Mouse (Mus musculus) right cerebral cortex, adult 18-20 months (tissue): ENCODE results near the gene Cog7.

ENCODE experiments used
- DNase-seq: peaks from one replicate; pipeline ENCODE4 v3.0.0; 2022; ENCODE audit warnings: mixed read lengths

Gene Cog7

DNA sequence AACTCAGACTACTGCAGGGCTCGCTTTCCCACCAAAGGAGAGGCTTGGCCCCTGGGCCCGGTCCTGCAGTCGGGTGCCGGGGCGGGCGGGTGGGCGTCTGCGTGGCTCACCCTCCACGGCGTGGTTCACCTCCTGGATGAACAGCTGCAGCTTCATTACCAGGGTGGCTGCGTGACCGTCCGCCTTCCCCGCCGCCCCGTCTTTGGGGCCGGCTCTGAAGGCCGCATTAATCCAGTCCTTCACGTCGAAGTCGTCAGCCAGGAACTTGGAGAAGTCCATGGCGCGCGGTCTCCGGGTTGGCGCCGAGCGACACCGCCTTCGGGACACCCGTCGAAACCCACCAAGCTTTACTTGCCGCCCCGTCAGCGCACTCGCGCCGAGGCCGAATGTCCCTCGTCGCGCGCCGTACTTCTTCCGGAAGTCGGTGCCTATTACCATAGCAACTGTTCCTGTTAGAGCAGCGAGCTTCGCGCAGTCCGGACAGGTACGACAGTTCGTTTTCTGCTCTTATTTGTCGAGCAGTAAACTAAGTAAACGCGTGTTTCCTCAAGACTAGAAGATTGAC is at the start of gene Cog7:
Cog7 (minus strand) TSS at position 405 of the 565 bp plus-strand sequence.
- peak; percentile 95 for DNase-seq

- no peak for DNase-seq
These were observed 40.6 kb upstream of the Cog7 start for GRCm38 (mm10) chr7:122022131-122022530.

- peak; percentile 88 for DNase-seq
These were observed 39.3 kb upstream of the Cog7 start, which contains the start of gene Gga2 for GRCm38 (mm10) chr7:122020667-122021354. Gga2 (minus strand) TSS chr7:122021222.

GRCm38 (mm10) chr7:122020273-122020666 is 38.8 kb upstream of the Cog7 start:
- DNase-seq, result no peak

DNA sequence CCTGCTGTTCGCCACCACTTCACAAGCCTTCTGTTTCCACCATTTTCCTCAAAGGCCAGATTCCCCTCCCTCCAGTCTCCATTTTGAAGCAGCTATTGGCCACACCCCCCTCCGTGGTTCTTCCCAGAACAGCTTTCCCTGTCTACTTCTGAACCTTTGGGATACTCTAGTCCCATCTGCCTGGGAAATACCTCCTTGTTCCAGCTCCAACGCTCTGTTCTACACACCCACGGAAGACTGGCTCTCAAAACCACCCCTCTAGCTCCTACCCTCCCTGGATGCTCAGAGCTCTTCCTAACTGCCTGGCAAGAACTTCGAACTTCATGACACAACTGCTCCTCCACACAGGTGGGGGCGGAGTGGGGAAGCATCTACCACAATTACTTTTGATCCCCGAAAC is 37.5 kb upstream of the Cog7 start:
- peak; percentile 70 for DNase-seq

DNA sequence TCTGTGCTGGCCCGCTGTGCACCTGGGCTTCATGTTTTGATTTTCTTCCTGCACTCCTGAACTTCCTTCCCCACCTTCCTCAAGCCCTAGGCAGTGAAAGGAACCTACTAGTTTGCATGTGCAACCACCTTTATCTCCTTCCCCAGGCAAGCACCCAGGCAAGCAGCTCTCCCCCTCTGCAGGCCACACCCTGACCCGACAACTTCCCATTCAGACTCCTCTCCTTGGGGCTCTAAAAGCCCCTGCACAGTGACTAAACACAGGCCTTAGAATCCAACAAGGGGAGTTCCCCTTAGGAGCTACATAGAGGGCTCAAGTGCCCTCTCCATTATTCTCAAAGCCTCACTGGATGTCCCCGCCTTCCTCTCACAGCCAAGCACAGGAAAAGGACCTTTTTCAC is 36.7 kb upstream of the Cog7 start:
- no peak for DNase-seq

DNA sequence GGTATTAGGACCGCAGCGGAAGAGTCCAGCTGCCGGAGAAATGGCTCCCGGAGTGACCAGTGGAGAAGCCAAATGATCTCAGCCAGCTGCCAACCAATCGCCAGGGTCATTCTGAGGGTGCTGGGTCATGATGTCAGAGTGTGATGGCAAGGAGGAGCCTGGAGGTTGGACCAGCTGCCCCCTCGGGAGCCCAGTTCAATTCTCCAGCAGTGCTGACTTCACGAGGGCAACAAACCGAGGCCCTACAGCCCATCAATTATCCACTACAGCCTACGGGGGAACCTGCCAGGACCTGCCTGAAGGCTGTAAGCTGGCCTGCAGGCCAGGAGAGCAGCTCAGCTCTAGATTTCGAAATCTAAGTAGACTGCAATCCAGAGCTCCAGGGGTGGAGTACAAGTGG is 34.2 kb upstream of the Cog7 start:
- no peak for DNase-seq

DNA sequence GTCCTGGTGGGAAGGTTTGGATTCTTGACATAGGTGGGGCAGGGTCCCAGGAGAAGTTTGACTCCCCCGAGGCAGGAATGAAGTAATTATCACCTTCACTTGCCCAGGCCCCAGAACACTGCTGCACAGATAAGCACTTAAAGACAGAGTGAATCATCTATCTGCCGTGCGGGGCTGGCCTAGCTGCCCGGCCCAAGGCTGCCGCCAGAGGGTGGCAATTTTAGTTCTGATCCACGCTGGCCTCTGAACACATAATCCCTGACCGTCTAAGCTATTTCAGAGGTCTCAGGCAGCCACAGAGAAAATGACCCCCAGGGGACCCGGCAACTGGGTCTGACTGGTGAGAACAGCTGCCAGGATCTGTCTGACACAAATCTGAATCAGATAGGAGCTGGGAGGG is 33.6 kb upstream of the Cog7 start:
- no peak for DNase-seq

- DNase-seq, result no peak
These were observed 31.4 kb upstream of the Cog7 start for GRCm38 (mm10) chr7:122012949-122013348.

- DNase-seq, result no peak
These were observed 30.9 kb upstream of the Cog7 start for GRCm38 (mm10) chr7:122012370-122012769.

- DNase-seq, result no peak
These were observed 18.9 kb upstream of the Cog7 start for GRCm38 (mm10) chr7:122000396-122000795.

- no peak for DNase-seq
These were observed 14.4 kb upstream of the Cog7 start for GRCm38 (mm10) chr7:121995961-121996360.

- DNase-seq, result peak; percentile 51
These were observed 6.5 kb downstream of the Cog7 start for GRCm38 (mm10) chr7:121975031-121975430.

- DNase-seq, result no peak
These were observed 9.8 kb downstream of the Cog7 start for GRCm38 (mm10) chr7:121971698-121972097.

DNA sequence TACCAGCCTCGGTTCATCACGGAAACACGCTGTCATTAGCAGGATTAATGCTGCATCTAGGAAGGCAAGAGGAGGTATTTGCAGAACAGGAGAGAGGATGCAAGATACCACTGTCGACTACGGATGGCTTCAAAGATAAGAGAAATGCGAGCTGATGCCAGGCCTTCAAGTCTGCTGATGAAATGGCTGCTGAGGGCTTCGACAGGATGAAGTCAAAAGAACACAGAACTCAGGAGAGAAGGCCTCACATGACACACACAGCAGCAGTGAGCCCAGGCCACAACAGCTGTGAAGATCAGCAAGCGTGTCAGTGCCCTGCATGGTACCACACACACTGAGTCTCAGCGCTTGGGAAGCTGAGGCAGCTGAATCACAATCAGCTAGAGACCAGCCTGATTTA is 11.3 kb downstream of the Cog7 start:
- no peak for DNase-seq

DNA sequence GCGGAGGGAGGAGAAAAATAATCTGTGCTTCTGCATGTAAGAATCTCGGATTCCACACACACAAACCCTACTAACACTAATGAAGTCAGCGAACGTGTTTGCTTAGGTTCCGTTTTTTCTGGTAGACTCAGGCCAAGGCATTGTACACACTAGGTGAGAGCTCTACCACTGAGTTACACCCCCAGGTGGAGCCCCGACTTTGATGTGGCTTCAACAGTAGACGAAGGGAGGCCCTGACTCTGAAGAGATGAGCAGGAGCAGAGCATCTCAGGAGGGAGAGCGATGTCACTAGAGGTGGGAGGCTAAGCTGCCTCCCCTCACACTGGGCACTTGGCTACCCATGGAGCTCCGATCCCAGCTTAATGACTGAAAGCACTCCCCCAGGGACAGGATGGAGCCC is 12.7 kb downstream of the Cog7 start:
- DNase-seq, result no peak

- DNase-seq, result no peak
These were observed 13.3 kb downstream of the Cog7 start for GRCm38 (mm10) chr7:121968242-121968641.

- no peak for DNase-seq
These were observed 15.3 kb downstream of the Cog7 start for GRCm38 (mm10) chr7:121966169-121966568.

DNA sequence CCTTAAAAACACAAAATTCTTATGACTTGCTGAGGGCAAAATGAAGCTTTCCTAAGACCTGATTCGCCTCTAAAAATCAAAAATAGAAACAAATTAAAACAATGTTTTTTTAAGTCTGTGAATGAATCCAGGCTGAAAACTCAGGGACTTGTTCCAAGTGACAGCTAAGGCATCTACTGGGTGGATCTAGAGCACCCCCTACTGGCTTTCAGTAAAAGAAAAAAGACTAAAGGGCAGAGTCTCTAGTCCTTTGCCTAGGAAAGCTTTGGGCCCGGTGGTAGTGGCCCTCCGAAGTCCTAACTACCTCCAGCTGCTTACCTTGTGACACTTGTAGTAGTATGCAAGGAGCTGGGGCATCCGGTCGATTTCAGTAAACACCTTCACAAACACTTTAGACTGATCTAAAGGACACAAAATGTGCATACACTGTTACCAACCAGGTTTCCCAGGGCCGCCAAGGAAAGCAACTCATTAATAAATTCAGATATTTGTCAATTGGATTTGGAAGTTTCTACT is 17.6 kb downstream of the Cog7 start:
- peak; percentile 65 for DNase-seq

- DNase-seq, result no peak
These were observed 18.9 kb downstream of the Cog7 start for GRCm38 (mm10) chr7:121962571-121962959.

- DNase-seq, result no peak
These were observed 19.5 kb downstream of the Cog7 start for GRCm38 (mm10) chr7:121961913-121962570.

DNA sequence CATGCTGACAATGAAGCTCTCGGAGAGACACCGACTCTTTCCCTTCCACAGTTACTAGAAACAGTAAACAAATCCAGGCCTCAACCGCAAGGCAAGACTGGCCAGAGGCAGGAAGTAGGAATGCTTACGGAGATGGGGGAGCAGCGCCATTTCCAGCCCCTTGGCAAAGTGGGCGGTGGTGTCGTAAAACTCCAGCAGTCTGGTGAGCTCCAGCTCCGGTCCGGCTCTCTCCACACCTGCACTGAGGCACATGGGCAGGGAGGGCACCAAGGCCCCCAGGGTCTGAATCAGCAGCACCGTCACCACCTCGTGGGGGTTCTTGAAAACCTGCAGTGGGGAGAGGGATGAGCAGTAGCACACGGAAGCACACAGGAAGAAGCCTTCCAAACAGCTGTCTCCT is 25.7 kb downstream of the Cog7 start:
- DNase-seq, result no peak

DNA sequence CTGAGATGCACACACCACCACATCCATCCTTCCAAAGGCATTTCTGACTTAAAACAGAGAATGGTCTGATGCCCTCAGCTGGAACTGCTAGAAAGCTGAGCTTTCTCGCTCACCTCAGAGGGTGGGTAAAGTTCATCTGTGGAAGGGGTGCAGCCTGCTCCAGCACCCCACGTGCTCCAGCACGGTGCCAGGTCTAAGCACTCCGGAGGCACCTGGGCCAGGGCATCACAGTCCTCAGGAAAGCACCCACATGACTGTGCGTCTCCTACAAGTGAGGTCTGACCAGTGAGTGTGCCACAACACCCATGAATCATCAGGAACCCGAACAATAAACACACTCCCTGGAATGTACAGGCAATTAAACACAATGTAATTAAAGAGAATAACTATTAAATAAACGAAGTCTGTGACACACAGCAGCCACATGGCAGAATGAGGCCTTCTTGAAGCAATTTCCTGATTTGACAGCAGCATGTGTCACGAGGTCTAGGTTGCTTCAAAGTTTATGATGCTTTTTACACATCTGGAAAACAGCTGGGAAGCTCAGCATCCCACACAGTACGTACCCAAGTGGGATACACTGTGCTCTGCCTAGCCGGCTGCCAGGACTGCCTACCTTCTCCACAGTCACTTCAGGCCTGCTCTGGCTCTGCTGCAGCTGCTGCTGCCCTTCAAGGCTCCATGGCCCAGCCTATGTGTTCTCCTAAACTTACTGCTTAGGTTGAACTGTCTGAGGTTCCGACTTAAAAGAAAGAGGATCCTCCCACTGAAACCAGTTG is 26.4 kb downstream of the Cog7 start:
- DNase-seq, result no peak
